Mouse (Mus musculus): ENCODE results near the gene Phkg2. TPM values are rescaled to one million over a fixed set of nuclear protein-coding genes. Genes with fewer than 3 reads are reported as not detected.

Phkg2 gene
- polyA plus RNA-seq, 1 experiment from 2014 or later, result 14.5 TPM

DNA sequence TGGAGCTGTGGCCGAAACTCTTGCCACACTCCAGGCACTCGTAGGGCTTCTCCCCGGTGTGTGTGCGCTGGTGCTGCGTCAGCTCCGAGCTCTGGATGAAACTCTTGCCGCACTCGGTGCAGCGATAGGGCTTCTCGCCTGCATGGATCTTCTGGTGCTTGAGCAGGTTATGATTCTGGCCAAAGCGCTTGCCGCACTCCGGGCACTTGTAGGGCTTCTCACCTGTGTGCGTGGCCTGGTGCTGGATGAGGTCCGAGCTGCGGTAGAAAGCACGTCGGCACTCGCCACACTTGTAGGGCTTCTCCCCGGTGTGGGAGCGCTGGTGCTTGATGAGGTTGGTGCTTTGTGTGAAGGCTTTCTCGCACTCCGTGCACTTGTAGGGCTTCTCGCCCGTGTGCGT lies 38.4 kb downstream of the Phkg2 start:
- WGBS (ENCODE audit: insufficient replicate concordance), result 96% methylated on average over 26 of the region's 26 CpGs

DNA sequence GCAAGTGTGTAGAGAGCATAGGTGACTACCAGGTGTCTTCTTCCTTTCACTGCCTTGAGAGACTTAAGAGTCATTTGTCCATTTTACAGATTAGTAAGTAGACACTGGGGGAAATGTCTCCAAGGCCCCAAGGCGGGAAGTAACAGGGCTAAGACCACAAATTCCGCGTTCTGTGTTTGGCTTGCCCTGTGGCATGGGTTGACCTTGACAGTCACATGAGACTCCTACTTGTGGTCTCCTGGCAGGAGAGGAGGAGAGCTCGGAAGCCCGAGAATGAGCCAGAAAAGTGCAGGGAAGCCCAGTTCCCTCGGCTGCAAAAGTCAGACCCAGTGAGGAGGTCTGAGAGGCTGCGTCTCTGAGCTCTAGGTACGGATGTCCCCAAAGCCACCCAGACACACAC lies 40.4 kb downstream of the Phkg2 start:
- Histone ChIP-seq H3K36me3 (replicated peaks; ENCODE audit: insufficient read depth, low read length) (peaks cover 27% of the 10 kb centered on the region), H3K4me3 (ENCODE audit: low read depth, low read length) (no peak overlapping the region), H3K4me2 (ENCODE audit: low read depth, low read length) (peak overlapping the region; percentile 78; the same call in 1 of the 2 replicates), H3K27ac (ENCODE audit: low read depth) (no peak overlapping the region), H3K27me3 (ENCODE audit: insufficient read depth, low read length) (no peaks in the 10 kb centered on the region), H3K9me3 (ENCODE audit: low read length) (no peaks in the 10 kb centered on the region), H3K9ac (replicated peaks) (no peak overlapping the region), H3K4me1 (ENCODE audit: insufficient read depth) (peaks cover 10% of the 10 kb centered on the region)
- ATAC-seq (no peak), DNase-seq (no peak)
- TF ChIP-seq EP300 (IDR thresholded peaks at IDR 0.05; ENCODE audit: low read depth) (no peak), CTCF (IDR thresholded peaks at IDR 0.05; ENCODE audit: low read depth) (no peak)
- 83% methylated on average over 8 of the region's 8 CpGs for WGBS (ENCODE audit: insufficient replicate concordance)

More for the DNA sequence above, 38.4 kb downstream of the Phkg2 start:
- Histone ChIP-seq H3K27me3 (ENCODE audit: insufficient read depth, low read length) (no peaks in the 10 kb centered on the region), H3K9me3 (ENCODE audit: low read length) (no peaks in the 10 kb centered on the region), H3K36me3 (replicated peaks; ENCODE audit: insufficient read depth, low read length) (peaks cover 33% of the 10 kb centered on the region), H3K4me3 (ENCODE audit: low read depth, low read length) (no peak overlapping the region), H3K4me1 (ENCODE audit: insufficient read depth) (peaks cover 10% of the 10 kb centered on the region), H3K27ac (ENCODE audit: low read depth) (no peak overlapping the region), H3K9ac (replicated peaks) (no peak overlapping the region), H3K4me2 (ENCODE audit: low read depth, low read length) (no peak overlapping the region)
- ATAC-seq (no peak), DNase-seq (no peak)
- TF ChIP-seq CTCF (IDR thresholded peaks at IDR 0.05; ENCODE audit: low read depth) (no peak), EP300 (IDR thresholded peaks at IDR 0.05; ENCODE audit: low read depth) (no peak)

DNA sequence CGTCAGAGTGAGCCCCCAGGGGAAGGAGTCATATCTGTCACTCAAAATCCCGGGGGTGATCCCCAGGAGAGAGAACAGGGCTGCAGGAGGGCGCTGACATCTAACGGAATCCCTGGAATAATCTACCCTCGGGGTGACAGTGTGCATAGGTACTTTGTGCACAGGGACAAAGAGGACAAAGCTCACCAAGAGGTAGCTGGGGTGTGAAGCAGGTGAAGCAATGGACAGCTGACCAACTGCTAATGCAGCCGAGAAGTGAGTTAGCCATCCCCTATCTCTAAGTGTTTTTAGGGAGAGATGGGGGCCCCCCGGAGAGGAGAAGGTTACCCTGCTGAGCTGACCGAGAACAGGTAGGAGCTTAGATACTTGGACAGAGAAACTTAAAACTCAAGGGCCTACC lies 41.0 kb downstream of the Phkg2 start:
- H3K36me3 ChIP-seq (replicated peaks; ENCODE audit: insufficient read depth, low read length), result peaks cover 21% of the 10 kb centered on the region
- H3K27me3 ChIP-seq (ENCODE audit: insufficient read depth, low read length), result no peaks in the 10 kb centered on the region
- H3K4me2 ChIP-seq (ENCODE audit: low read depth, low read length), result peak overlapping the region; percentile 78
- no peaks in the 10 kb centered on the region for H3K9me3 ChIP-seq (ENCODE audit: low read length)
- 35% methylated on average over 8 of the region's 8 CpGs for WGBS (ENCODE audit: insufficient replicate concordance)
- ATAC-seq (peak; percentile 45), DNase-seq (no peak)
- H3K27ac ChIP-seq (ENCODE audit: low read depth), result peak overlapping the region; percentile 96
- no peak for TF ChIP-seq CTCF (IDR thresholded peaks at IDR 0.05; ENCODE audit: low read depth)
- TF ChIP-seq EP300 (IDR thresholded peaks at IDR 0.05; ENCODE audit: low read depth), result no peak
- H3K4me3 ChIP-seq (ENCODE audit: low read depth, low read length), result peak overlapping the region; percentile 97
- H3K4me1 ChIP-seq (ENCODE audit: insufficient read depth), result peaks cover 10% of the 10 kb centered on the region
- peak overlapping the region; percentile 96 for H3K9ac ChIP-seq (replicated peaks)

DNA sequence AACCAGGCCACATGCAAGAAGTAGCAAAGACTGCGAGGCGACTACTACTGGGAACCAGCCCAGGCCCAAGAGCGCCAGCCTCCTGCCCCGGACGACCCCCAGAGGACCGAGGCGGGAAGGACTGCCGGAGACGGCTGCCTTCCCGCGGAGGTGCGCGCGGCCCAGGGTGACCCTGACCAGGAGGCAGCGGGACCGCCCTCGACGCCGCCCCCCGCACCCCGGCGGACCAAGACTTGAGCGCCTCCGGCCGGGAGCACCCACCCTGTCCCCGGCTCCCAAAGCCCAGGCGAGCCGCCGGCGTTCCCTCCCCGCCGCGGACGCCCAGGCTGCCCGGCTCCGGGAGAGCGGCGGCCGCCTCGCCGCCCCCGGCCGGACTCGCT lies 41.4 kb downstream of the Phkg2 start:
- peaks cover 19% of the 10 kb centered on the region for H3K36me3 ChIP-seq (replicated peaks; ENCODE audit: insufficient read depth, low read length)
- no peak for TF ChIP-seq CTCF (IDR thresholded peaks at IDR 0.05; ENCODE audit: low read depth)
- no peak for TF ChIP-seq EP300 (IDR thresholded peaks at IDR 0.05; ENCODE audit: low read depth)
- H3K4me3 ChIP-seq (ENCODE audit: low read depth, low read length), result peak overlapping the region; percentile 97
- H3K27ac ChIP-seq (ENCODE audit: low read depth), result peak overlapping the region; percentile 96
- H3K4me2 ChIP-seq (ENCODE audit: low read depth, low read length), result peak overlapping the region; percentile 78
- H3K4me1 ChIP-seq (ENCODE audit: insufficient read depth), result peaks cover 10% of the 10 kb centered on the region
- no peaks in the 10 kb centered on the region for H3K9me3 ChIP-seq (ENCODE audit: low read length)
- no peaks in the 10 kb centered on the region for H3K27me3 ChIP-seq (ENCODE audit: insufficient read depth, low read length)
- peak; percentile 75 for ATAC-seq
- peak overlapping the region; percentile 96 for H3K9ac ChIP-seq (replicated peaks)
- WGBS (ENCODE audit: insufficient replicate concordance), result 0% methylated on average over 24 of the region's 44 CpGs
- peak; percentile 70 for DNase-seq

DNA sequence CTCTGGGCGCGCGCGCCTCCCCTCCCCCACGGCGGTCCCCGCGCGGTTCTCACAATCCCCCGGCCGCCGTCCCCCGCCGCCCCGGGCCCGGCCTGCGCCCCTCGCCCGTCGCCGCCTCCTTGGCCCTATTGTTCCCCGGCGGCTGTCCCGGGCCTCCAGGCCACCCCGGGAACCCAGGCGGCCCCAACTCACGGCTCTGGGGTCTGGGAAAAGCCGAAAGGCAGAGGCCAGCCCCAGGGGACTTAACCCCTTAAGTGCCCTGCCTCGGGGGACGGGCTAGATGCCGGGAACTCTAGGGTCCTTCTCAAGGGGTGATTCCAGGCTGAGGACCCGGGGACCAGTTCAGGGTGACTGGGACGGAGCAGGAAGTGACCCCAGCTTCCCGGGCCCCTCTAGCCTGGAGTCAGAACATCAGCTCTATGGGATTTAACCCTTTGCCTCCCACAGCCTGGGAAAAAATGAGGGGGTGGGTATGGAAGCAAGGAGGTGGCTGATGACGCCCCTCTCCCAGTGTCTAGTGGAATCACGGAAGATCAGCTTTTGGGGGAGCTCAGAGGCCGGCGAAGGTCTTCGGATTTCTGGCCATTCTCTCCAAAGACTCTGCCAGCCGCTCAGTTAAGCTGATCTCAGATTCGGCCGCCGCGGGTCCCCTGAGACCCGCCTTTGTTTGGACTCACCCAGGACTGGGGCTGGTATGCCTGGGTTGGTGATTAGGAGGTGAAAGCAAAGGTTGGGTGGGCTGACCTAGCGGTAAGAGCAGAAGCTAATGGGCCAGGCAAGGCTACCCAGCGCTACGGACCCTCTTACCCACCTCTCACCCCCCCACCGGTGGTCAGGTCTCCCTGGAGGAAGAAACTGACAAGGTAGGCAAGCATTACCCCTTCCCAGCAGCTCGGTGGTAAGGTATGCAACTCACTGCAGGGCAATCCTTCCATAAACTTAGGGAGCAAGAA lies 42.0 kb downstream of the Phkg2 start, which contains the start of gene Zfp629:
TSS of gene Zfp629 (minus strand) at position 907 of the 953 bp plus-strand sequence.
- DNase-seq (peak; percentile 72), ATAC-seq (peak; percentile 86)
- H3K36me3 ChIP-seq (replicated peaks; ENCODE audit: insufficient read depth, low read length), result peaks cover 19% of the 10 kb centered on the region
- peak within 1 kb of the TSS; percentile 96 for H3K9ac ChIP-seq (replicated peaks)
- TF ChIP-seq CTCF (IDR thresholded peaks at IDR 0.05; ENCODE audit: low read depth) (no peak), EP300 (IDR thresholded peaks at IDR 0.05; ENCODE audit: low read depth) (no peak)
- H3K4me3 ChIP-seq (ENCODE audit: low read depth, low read length), result peak within 1 kb of the TSS; percentile 97
- peaks cover 10% of the 10 kb centered on the region for H3K4me1 ChIP-seq (ENCODE audit: insufficient read depth)
- peak within 1 kb of the TSS; percentile 96 for H3K27ac ChIP-seq (ENCODE audit: low read depth)
- no peaks in the 10 kb centered on the region for H3K27me3 ChIP-seq (ENCODE audit: insufficient read depth, low read length)
- whole genome bisulfite sequencing (ENCODE audit: insufficient replicate concordance), result 1% methylated on average over 42 of the region's 50 CpGs
- H3K9me3 ChIP-seq (ENCODE audit: low read length), result no peaks in the 10 kb centered on the region
- H3K4me2 ChIP-seq (ENCODE audit: low read depth, low read length), result peak within 1 kb of the TSS; percentile 78

DNA sequence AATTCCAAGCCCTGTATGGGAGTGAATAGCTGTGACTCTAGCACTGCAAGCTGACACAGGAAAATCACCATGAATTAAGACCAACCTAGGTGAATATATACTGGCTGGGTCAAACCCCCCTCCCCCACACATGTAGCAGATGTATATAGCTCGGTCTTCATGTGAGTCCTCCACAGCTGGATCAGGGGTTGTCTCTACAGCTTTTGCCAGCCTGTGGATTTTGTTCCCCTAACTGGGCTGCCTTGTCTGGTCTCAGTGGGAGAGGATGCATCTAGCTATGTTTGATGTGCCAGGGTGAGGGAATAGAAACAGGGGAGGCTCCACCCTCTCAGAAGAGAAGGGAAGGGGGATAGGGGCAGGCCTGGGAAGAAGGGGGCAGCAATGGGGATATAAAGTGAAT lies 43.2 kb downstream of the Phkg2 start:
- no peak for TF ChIP-seq EP300 (IDR thresholded peaks at IDR 0.05; ENCODE audit: low read depth)
- no peak for TF ChIP-seq CTCF (IDR thresholded peaks at IDR 0.05; ENCODE audit: low read depth)
- no peak overlapping the region for H3K9ac ChIP-seq (replicated peaks)
- peaks cover 10% of the 10 kb centered on the region for H3K4me1 ChIP-seq (ENCODE audit: insufficient read depth)
- no peaks in the 10 kb centered on the region for H3K9me3 ChIP-seq (ENCODE audit: low read length)
- no peak overlapping the region for H3K27ac ChIP-seq (ENCODE audit: low read depth)
- peaks cover 12% of the 10 kb centered on the region for H3K36me3 ChIP-seq (replicated peaks; ENCODE audit: insufficient read depth, low read length)
- DNase-seq, result no peak
- H3K4me3 ChIP-seq (ENCODE audit: low read depth, low read length), result no peak overlapping the region
- H3K4me2 ChIP-seq (ENCODE audit: low read depth, low read length), result no peak overlapping the region
- ATAC-seq, result no peak
- WGBS (ENCODE audit: insufficient replicate concordance), result 54% methylated on average over 1 of the region's 1 CpGs
- no peaks in the 10 kb centered on the region for H3K27me3 ChIP-seq (ENCODE audit: insufficient read depth, low read length)

All from liver, postnatal 0 days (tissue).